Mouse (Mus musculus): Measurements from ENCODE around the gene Mcat.

DNA sequence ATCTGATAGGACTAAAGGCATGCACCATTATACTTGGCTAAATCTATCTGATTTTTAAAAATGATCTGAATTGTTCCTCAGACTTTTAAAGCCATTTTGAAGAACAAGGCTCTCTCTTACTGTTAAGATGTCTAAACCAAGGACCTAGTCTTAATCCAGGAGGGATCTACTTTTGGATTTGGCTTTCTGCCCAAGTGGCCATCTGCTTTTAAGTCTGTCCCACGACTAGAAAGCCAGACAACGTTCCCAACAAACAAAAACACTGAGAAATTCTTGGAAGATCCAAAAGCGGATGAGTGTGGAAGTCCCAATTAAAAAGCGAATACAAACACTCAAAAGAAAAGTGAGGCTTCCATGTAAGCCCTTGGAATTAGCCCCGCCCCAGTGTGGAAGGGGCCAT is 48.6 kb downstream of the Mcat start:
- TF ChIP-seq POLR2A (IDR thresholded peaks at IDR 0.05; ENCODE audit: insufficient read depth, low read depth, low read length): no peak
- TF ChIP-seq CTCF (IDR thresholded peaks at IDR 0.05): no peak
- no peak for TF ChIP-seq EP300 (IDR thresholded peaks at IDR 0.05; ENCODE audit: insufficient read depth, low read depth, low read length)

Data from heart, adult 2 months (tissue).